Mouse (Mus musculus) spleen, adult 2 months (tissue): ENCODE results near the gene Kcnc2. TPM values are rescaled to one million over a fixed set of nuclear protein-coding genes. Genes with fewer than 3 reads are reported as not detected.

Experiments
- DNase-seq, 2 experiments: peaks; one replicate each; pipeline versions ENCODE4 v3.0.0 to v3.0.0-alpha.2; 2012 to 2021; ENCODE audit warnings: low spot score in 2 of 2, low read depth in 1 of 2
- H3K27ac ChIP-seq: fragments of 200-500 bp; 2 replicates; pipeline ENCODE4 v1.5.1; 2012; ENCODE audit warnings: low read length, inconsistent platforms; ENCODE audit not compliant: insufficient read depth
- H3K27me3 ChIP-seq: fragments of 200-500 bp; 2 replicates; pipeline ENCODE4 v1.6.1; 2012; ENCODE audit warnings: mild to moderate bottlenecking, moderate library complexity, low read length, inconsistent platforms; ENCODE audit not compliant: control insufficient read depth, insufficient read depth
- H3K36me3 ChIP-seq: fragments of 200-500 bp; 2 replicates; pipeline ENCODE4 v1.6.1; 2012; ENCODE audit warnings: mild to moderate bottlenecking, low read length, inconsistent platforms; ENCODE audit not compliant: control insufficient read depth, insufficient read depth
- H3K4me1 ChIP-seq: fragments of 200-500 bp; 2 replicates; pipeline ENCODE4 v1.6.1; 2011; ENCODE audit warnings: inconsistent platforms; ENCODE audit not compliant: control insufficient read depth, insufficient read depth, insufficient read length
- H3K4me3 ChIP-seq: fragments of 200-500 bp; 2 replicates; pipeline ENCODE4 v1.5.1; 2011; ENCODE audit warnings: mild to moderate bottlenecking, inconsistent platforms; ENCODE audit not compliant: insufficient read depth, insufficient read length; ENCODE audit errors: extremely low read depth
- CTCF ChIP-seq: fragments of 200-500 bp; IDR thresholded peaks from 2 replicates; pipeline ENCODE4 v1.5.1; 2011; ENCODE audit warnings: mild to moderate bottlenecking, inconsistent platforms; ENCODE audit not compliant: insufficient read depth, insufficient read length, insufficient replicate concordance; ENCODE audit errors: extremely low read depth
- POLR2A ChIP-seq: fragments of 200-500 bp; IDR thresholded peaks from 2 replicates; pipeline ENCODE4 v1.6.1; 2011; ENCODE audit warnings: low read depth, low read length, inconsistent platforms
- WGBS: fragments of 180-500 bp; shearing (Covaris S2); methylation state at CpG from one replicate; pipeline ENCODE4 v1.1.7; 2018; 5-methylcytosine and 5-hydroxymethylcytosine counted together
- polyA plus RNA-seq: library from polyadenylated mRNA; depleted of rRNA; stranded (reverse); fragments of >200 nt; gene quantifications from 2 replicates; pipeline ENCODE4 v1.2.3, GENCODE M21; 2012; rRNA removed

Kcnc2 gene
- polyA plus RNA-seq, 1 experiment, result 0.02 TPM

GRCm38 (mm10) chr10:112485819-112486218 lies 214.9 kb downstream of the Kcnc2 start:
- no peaks in the 10 kb centered on the region for H3K4me1 ChIP-seq
- H3K4me3 ChIP-seq, result no peak overlapping the region
- DNase-seq, result no peak
- no peak overlapping the region for H3K27ac ChIP-seq
- no peak for TF ChIP-seq POLR2A
- TF ChIP-seq CTCF, result no peak
- no peaks in the 10 kb centered on the region for H3K27me3 ChIP-seq
- H3K36me3 ChIP-seq, result no peaks in the 10 kb centered on the region

- TF ChIP-seq CTCF (no peak), POLR2A (no peak)
- no peak overlapping the region for H3K27ac ChIP-seq
- no peak overlapping the region for H3K4me3 ChIP-seq
- WGBS, result 73% methylated on average over 4 of the region's 4 CpGs
- no peaks in the 10 kb centered on the region for H3K4me1 ChIP-seq
- no peaks in the 10 kb centered on the region for H3K27me3 ChIP-seq
- no peaks in the 10 kb centered on the region for H3K36me3 ChIP-seq
- no peak for DNase-seq
Observed at GRCm38 (mm10) chr10:112488751-112489150, 217.8 kb downstream of the Kcnc2 start.

Other genes starting within 250 kb of the Kcnc2 start
- not detected in 2 replicates for gene Glipr1l1, start 210.9 kb upstream of the Kcnc2 start, polyA plus RNA-seq
- gene Glipr1l2, start 187.8 kb upstream of the Kcnc2 start, polyA plus RNA-seq, result not detected in 2 replicates
- gene Glipr1l3, start 110.8 kb upstream of the Kcnc2 start, polyA plus RNA-seq, result not detected in 2 replicates
- gene Caps2, start 107.5 kb upstream of the Kcnc2 start, polyA plus RNA-seq, result not detected in 2 replicates